Mouse (Mus musculus) lung, postnatal 25 days (tissue): ENCODE results near the gene Gm27029.
"Not testable (repeated sequence)": the region's sequence is repeated elsewhere in the genome, so short reads cannot be mapped to it uniquely, and the experiment has no call there.

Experiments
- DNase-seq: peaks from one replicate; pipeline ENCODE4 v3.0.0; 2022; ENCODE audit warnings: low spot score

The Gm27029 gene

GRCm38 (mm10) chr11:101424105-101424851 lies at the start of gene Gm27029:
Gene Gm27029 (minus strand): TSS chr11:101424796.
- DNase-seq: no peak

DNA sequence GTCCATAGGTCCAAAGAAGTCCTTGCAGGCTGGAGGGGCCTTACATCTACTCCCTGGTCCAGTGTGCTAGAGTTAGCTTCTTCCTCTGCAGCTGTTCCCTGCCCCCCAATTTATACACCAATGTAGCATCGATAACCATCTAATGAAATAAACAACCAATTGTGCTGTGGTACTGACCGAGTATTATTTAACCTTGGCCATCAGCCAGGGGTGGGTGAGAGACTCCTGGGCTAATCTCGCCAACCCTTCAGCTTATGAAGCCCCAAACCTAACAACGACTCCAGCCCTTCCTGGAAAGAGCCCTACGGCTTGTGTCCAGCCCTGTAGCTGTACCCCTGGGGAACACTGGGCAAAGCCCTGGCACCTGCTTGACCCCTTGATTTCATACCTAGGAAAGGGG lies 49.7 kb upstream of the Gm27029 start:
- peak; percentile 26 for DNase-seq

DNA sequence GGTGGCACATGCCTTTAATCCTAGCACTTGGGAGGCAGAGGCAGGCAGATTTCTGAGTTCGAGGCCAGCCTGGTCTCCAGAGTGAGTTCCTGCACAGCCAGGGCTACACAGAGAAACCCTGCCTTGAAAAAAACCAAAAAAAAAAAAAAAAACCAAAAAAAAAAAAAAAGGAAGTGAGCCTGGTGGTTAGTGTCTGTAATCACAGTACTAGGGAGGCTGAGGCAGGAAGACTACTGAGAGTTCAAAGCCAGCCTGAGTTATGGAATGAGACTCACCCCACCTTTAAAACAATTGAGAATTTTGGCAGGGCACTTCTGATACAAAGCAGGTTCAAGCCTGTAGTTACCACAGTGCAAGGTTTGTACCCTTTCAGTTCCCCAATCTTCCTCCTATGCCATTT lies 49.1 kb upstream of the Gm27029 start:
- DNase-seq: not testable (repeated sequence)

GRCm38 (mm10) chr11:101472336-101472735 lies 47.7 kb upstream of the Gm27029 start:
- no peak for DNase-seq

DNA sequence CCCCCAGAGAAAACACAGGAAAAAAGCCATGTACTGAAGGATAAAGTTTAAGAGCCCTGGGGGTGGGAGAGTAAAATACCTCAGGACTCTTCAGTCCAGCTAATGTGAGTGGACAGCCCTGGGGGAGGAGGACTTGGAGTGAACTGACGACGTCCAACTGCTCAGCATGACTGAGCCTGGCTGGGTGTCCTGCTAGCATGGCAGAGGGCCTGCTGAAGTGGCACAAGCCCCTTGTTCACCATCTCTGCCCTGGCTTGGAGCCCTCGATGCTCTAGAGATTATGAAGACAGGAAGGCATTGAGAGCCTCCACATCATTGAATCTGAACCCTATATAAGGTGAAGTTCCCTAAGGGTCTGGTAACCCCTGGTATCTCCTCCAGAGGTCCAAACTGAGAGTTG lies 47.3 kb upstream of the Gm27029 start:
- no peak for DNase-seq

DNA sequence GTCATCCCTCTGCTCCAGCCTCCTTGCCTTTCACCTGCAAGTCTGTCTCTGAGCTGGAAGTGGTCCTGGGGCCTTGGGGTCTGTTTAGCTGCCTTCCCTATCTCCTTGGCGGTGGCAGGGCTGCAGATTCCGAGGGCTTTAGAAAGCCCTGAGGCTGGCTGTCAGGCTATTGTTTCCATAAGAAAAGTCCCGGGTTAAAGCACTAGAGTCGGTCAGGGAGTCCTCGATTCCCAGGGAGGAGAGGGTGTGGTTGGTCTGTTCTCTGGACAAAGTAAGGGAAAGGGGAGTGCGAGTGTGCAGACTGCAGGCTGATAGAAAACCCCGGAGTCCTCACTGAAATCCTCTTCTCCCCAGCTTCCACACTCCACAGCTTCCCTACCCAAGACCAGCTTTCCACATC lies 45.6 kb upstream of the Gm27029 start:
- DNase-seq: no peak

- DNase-seq: no peak
Measured at GRCm38 (mm10) chr11:101469155-101469554, 44.6 kb upstream of the Gm27029 start.

DNA sequence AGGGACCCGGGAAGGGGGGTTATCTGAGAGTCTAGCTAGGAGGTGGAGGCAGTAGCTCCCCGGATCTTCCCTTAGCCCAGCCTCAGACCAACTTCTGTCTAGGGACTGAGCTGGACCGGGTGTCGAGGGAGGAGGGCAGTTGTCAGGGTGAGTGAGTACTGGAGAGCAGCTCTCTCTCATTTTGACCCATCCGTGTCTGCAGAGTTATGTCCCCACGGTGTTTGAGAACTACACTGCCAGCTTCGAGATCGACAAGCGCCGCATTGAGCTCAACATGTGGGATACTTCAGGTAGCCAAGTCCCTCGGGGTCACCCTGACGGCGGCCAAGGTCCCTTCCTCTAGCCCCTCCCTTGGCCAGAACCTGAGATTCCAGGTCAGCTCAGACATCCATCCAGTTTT lies 44.1 kb upstream of the Gm27029 start:
- DNase-seq: no peak

DNA sequence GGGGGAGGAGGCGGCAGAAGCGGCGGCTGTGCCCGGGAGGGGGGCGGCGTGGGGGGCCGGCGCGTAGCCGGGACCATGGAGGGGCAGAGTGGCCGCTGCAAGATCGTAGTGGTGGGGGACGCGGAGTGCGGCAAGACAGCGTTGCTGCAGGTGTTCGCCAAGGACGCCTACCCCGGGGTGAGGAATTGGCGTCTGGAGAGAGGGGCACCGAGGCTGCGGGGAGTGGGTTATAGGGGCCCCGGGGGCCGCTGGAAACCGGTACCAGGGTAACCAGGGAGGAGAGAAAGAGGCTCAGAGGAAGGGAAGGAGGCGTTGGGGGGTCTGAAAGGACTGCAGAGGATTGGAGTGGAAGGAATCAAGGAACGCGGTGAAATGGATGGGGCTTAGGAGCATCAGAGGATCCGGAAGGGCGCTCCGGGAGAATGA lies 43.7 kb upstream of the Gm27029 start:
- DNase-seq: no peak

GRCm38 (mm10) chr11:101467477-101468262 lies 43.1 kb upstream of the Gm27029 start:
- DNase-seq: peak; percentile 84

DNA sequence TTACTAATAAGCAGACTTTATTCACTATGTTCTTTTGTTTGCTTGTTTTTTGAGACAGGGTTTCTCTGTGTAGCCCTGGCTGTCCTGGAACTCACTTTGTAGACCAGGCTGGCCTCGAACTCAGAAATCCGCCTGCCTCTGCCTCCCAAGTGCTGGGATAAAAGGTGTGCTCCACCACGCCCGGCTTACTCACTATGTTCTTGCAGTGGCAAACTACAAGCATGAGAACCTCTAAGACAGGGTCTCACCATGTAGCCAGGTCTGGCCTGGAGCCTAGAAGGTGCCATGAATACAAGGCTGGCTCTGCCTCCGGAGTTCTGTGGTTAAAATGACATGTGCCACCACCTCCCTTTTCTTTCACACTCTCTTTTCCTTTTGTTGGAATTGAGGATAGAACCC lies 42.0 kb upstream of the Gm27029 start:
- not testable (repeated sequence) for DNase-seq

GRCm38 (mm10) chr11:101465869-101466551 lies 41.4 kb upstream of the Gm27029 start, which contains the start of gene Vat1:
Gene Vat1 (minus strand): TSS chr11:101466230.
- peak; percentile 67 for DNase-seq

- DNase-seq: peak; percentile 71
Measured at GRCm38 (mm10) chr11:101465101-101465868, 40.7 kb upstream of the Gm27029 start.

DNA sequence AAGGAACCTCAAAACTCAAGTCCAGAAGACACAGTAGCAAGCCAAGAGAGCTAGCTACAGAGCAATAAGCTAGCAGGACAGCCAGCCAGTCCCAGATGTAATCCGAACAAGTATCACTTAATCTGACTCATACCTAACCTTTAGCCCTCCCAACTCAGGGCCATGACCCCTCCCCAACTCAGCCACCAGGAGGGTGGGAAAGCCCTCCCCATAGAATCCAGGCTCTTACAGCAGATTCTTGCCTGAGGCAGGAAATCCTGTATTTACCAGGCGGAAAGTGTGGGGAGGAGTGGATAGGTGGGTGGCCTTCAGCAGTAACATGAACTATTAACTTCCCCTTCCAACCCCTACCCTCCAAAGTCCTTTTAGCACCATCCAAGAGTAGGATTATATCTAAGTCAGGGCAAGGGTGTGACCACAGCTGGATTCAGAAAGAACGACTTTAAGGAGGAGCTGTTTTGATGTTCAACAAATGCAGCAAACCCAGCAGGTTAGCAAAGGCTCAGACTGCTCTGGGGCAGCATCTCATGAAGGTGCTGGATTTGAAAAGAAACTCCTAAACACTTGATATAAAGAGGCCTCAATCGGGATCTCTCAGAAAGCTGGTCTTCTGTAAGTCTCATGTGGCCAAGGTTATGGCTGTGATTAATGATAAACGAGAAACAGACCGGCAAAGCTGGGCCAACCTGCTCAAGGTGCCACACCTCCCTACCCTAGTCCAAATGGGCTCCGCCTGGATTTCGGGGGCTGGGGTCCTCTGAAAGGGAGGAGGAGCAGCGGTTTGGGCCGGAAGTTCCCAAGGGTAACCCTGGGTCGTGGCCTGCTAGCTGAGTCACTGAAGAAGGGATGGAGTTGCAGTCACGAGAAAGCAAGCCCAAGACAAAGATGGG lies 39.9 kb upstream of the Gm27029 start, which contains the start of gene Rnd2:
Gene Rnd2, plus strand, starts transcription at position 789 of the 890 bp plus-strand sequence.
- peak; percentile 64 for DNase-seq

- no peak for DNase-seq
Measured at GRCm38 (mm10) chr11:101462583-101463440, 38.2 kb upstream of the Gm27029 start.

- no peak for DNase-seq
Measured at GRCm38 (mm10) chr11:101462141-101462540, 37.5 kb upstream of the Gm27029 start.

DNA sequence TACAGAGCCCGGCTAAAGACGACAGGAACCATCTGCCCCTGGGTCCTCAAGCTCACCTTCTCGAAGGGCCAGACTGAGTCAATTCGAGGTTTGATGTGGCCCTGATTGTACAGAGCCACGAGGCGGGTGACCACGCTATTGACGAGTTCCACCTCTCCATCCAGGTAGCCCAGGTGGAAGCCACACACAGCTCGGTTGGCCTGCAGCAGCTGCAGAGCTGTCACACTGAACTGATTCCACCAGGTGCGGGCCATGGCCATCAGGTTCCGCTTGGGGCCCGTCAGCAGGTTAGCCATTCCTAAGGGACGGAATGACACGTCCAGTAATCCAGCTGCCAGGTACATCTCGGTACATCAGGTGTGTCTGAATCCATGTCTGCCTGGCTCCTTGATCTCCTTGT lies 35.7 kb upstream of the Gm27029 start:
- DNase-seq: no peak

DNA sequence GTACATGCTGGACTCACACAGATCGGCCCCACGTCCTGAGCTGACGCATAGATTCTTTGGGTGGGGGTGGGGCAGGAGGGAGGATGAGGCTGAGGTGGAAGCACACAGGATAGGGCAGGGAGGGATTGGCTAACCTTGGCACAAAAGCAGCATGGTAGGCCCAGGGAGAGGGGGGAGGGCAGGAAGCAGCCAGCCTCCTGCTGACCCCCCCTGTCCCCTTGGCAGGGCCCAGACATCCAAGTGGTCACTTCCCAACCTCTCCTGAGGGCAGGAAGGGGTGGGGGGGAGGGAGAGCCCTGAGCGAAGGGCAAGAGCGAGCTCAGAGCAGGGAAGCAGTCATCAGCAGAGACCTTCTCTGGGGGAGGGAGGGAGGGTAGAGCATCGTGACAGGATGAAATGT lies 35.1 kb upstream of the Gm27029 start:
- DNase-seq: no peak

DNA sequence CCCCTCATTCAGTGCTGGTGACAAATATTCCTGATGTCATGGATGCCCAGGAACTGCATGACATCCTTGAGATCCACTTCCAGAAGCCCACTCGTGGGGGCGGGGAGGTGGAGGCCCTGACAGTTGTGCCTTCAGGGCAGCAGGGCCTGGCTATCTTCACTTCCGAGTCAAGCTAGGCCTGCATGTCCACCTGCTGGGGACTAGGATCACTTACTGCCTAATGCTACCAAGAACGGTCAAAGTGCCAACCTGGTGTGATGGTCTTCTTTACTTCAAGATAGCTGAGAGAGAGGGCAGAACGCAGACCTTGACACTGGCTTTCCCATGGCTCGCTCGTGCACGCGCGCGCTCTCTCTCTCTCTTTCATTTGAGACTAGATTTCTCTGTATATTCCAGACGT lies 33.6 kb upstream of the Gm27029 start:
- DNase-seq: no peak

GRCm38 (mm10) chr11:101457631-101458030 lies 33.0 kb upstream of the Gm27029 start:
- DNase-seq: no peak
